Mouse (Mus musculus) forebrain, embryonic 13.5 days (tissue): ENCODE results near the gene Cnih4. TPM values are rescaled to one million over a fixed set of nuclear protein-coding genes. Genes with fewer than 3 reads are reported as not detected.

Experiments
- ATAC-seq: fragments of 200-750 bp; cut with Nextera tagmentation; 2 replicates; pipeline ENCODE4 v1.8.0; 2017
- H3K27ac ChIP-seq: fragments of 300-500 bp; sonication (generic); 2 replicates; pipeline ENCODE4 v1.5.1; 2015; ENCODE audit warnings: inconsistent platforms, mild to moderate bottlenecking, moderate library complexity
- H3K27me3 ChIP-seq: fragments of 300-500 bp; sonication (generic); 2 replicates; pipeline ENCODE4 v1.6.1; 2015; ENCODE audit warnings: mild to moderate bottlenecking, inconsistent platforms
- H3K36me3 ChIP-seq: fragments of 300-500 bp; sonication (generic); 2 replicates; pipeline ENCODE4 v1.6.1; 2015; ENCODE audit warnings: mild to moderate bottlenecking, inconsistent platforms; ENCODE audit not compliant: poor library complexity, severe bottlenecking
- H3K4me1 ChIP-seq: fragments of 300-500 bp; sonication (generic); 2 replicates; pipeline ENCODE4 v1.6.1; 2015; ENCODE audit warnings: inconsistent platforms
- H3K4me2 ChIP-seq: fragments of 300-500 bp; sonication (generic); 2 replicates; pipeline ENCODE4 v1.6.1; 2015; ENCODE audit warnings: inconsistent platforms, mild to moderate bottlenecking, moderate library complexity
- H3K4me3 ChIP-seq: fragments of 300-500 bp; sonication (generic); 2 replicates; pipeline ENCODE4 v1.5.1; 2015; ENCODE audit warnings: mild to moderate bottlenecking, inconsistent platforms
- H3K9ac ChIP-seq: fragments of 300-500 bp; sonication (generic); 2 replicates; pipeline ENCODE4 v1.6.1; 2015; ENCODE audit warnings: mild to moderate bottlenecking, inconsistent platforms
- H3K9me3 ChIP-seq: fragments of 300-500 bp; sonication (generic); replicated peaks from 2 replicates; pipeline ENCODE4 v1.6.1; 2016; ENCODE audit warnings: inconsistent platforms
- WGBS: fragments of 180-500 bp; shearing (Covaris S2); methylation state at CpG from one replicate; pipeline ENCODE4 v1.1.7; 2015; 5-methylcytosine and 5-hydroxymethylcytosine counted together
- polyA plus RNA-seq: library from polyadenylated mRNA; unstranded; fragments of >200 nt; fragmentation: Nextera tagmentation; extraction: Ambion mirVana; gene quantifications from 2 replicates; pipeline ENCODE4 v1.2.1, GENCODE M21; 2015

The Cnih4 gene
- polyA plus RNA-seq, 1 experiment from 2014 or later, result 94.9 TPM

GRCm38 (mm10) chr1:181214296-181215035 is 70.0 kb downstream of the Cnih4 start:
- WGBS, result 90% methylated on average over 8 of the region's 8 CpGs
- Histone ChIP-seq H3K9me3 (no peaks in the 10 kb centered on the region), H3K4me1 (peaks cover 21% of the 10 kb centered on the region), H3K27me3 (no peaks in the 10 kb centered on the region), H3K4me3 (no peak overlapping the region), H3K36me3 (no peaks in the 10 kb centered on the region), H3K4me2 (no peak overlapping the region), H3K27ac (no peak overlapping the region), H3K9ac (no peak overlapping the region)
- ATAC-seq, result no peak

- ATAC-seq, result no peak
- no peaks in the 10 kb centered on the region for H3K27me3 ChIP-seq
- no peak overlapping the region for H3K27ac ChIP-seq
- peaks cover 10% of the 10 kb centered on the region for H3K4me1 ChIP-seq
- H3K9me3 ChIP-seq, result no peaks in the 10 kb centered on the region
- H3K36me3 ChIP-seq, result no peaks in the 10 kb centered on the region
- no peak overlapping the region for H3K4me2 ChIP-seq
- 59% methylated on average over 4 of the region's 4 CpGs for WGBS
- H3K4me3 ChIP-seq, result no peak overlapping the region
- no peak overlapping the region for H3K9ac ChIP-seq
Observed at GRCm38 (mm10) chr1:181216315-181216714, 71.8 kb downstream of the Cnih4 start.

Other genes starting within 250 kb of the Cnih4 start
- gene Pycr2, start 240.4 kb upstream of the Cnih4 start, polyA plus RNA-seq, result 90.6 and 101 TPM in 2 replicates
- gene Lefty1, start 209.7 kb upstream of the Cnih4 start, polyA plus RNA-seq, result not detected in 2 replicates
- gene Tmem63a, start 202.3 kb upstream of the Cnih4 start, polyA plus RNA-seq, result 0.88 and 1.4 TPM in 2 replicates
- 1.3 and 1.7 TPM in 2 replicates for gene Ephx1, start 123.8 kb upstream of the Cnih4 start, polyA plus RNA-seq
- gene 9130409I23Rik, start 93.5 kb upstream of the Cnih4 start, polyA plus RNA-seq, result 0.11 TPM in 1 of 2 replicates, not detected in the other
- gene Nvl, start 489 bp upstream of the Cnih4 start, polyA plus RNA-seq, result 41.7 and 44.1 TPM in 2 replicates
- 44.7 and 45.2 TPM in 2 replicates for gene Wdr26, start 67.3 kb downstream of the Cnih4 start, polyA plus RNA-seq
- 9.2 and 9.8 TPM in 2 replicates for gene Cnih3, start 207.9 kb downstream of the Cnih4 start, polyA plus RNA-seq